Mouse (Mus musculus) macrophage (primary cell): Measurements from ENCODE around the gene Gpr83. TPM values are rescaled to one million over a fixed set of nuclear protein-coding genes. Genes with fewer than 3 reads are reported as not detected.

ENCODE experiments used
- H3K27ac ChIP-seq: fragments of 350-480 bp; formaldehyde crosslinking; 2 replicates; pipeline ENCODE4 v1.9.0; 2021
- H3K36me3 ChIP-seq: fragments of 350-480 bp; formaldehyde crosslinking; 2 replicates; pipeline ENCODE4 v1.9.0; 2021; ENCODE audit errors: inconsistent target
- H3K4me3 ChIP-seq: fragments of 350-480 bp; formaldehyde crosslinking; 2 replicates; pipeline ENCODE4 v1.9.0; 2021; ENCODE audit errors: inconsistent target
- H3K79me2 ChIP-seq: fragments of 350-480 bp; formaldehyde crosslinking; 2 replicates; pipeline ENCODE4 v1.9.0; 2021; ENCODE audit errors: inconsistent target
- WGBS: methylation state at CpG from one replicate; pipeline ENCODE4 v1.1.7; 2026; ENCODE audit warnings: inconsistent platforms; ENCODE audit not compliant: missing documents; 5-methylcytosine and 5-hydroxymethylcytosine counted together
- polyA plus RNA-seq: library from polyadenylated mRNA; stranded (reverse); fragments of 250-400 nt; gene quantifications from 3 replicates; pipeline ENCODE4 v1.2.4, GENCODE M21; 2018; ENCODE audit warnings: inconsistent platforms
- total RNA-seq, 78 experiments: library from RNA; depleted of rRNA; stranded (reverse); fragments of 250-400 nt; gene quantifications; 1 replicate in 9 of 78; 2 replicates in 24 of 78; 3 replicates in 43 of 78; 4 replicates in 2 of 78; pipeline ENCODE4 v1.2.4; 2018; ENCODE audit warnings: inconsistent platforms in 56 of 78

Gene Gpr83
- total RNA-seq (2018; cell fraction: chromatin; rRNA removed): under 1 TPM in 1 of 26 experiments, not detected in 25; 0.18 TPM
- total RNA-seq (2018; cell fraction: cytosol; rRNA removed): under 1 TPM in 8 of 26 experiments, not detected in 18; 0.04 to 0.13 (median 0.05) TPM
- total RNA-seq (2018; cell fraction: nucleus; rRNA removed): under 1 TPM in 6 of 26 experiments, not detected in 20; 0.10 to 0.34 (median 0.19) TPM
- 0.03 TPM in 1 of 3 replicates, not detected in the others for polyA plus RNA-seq

DNA sequence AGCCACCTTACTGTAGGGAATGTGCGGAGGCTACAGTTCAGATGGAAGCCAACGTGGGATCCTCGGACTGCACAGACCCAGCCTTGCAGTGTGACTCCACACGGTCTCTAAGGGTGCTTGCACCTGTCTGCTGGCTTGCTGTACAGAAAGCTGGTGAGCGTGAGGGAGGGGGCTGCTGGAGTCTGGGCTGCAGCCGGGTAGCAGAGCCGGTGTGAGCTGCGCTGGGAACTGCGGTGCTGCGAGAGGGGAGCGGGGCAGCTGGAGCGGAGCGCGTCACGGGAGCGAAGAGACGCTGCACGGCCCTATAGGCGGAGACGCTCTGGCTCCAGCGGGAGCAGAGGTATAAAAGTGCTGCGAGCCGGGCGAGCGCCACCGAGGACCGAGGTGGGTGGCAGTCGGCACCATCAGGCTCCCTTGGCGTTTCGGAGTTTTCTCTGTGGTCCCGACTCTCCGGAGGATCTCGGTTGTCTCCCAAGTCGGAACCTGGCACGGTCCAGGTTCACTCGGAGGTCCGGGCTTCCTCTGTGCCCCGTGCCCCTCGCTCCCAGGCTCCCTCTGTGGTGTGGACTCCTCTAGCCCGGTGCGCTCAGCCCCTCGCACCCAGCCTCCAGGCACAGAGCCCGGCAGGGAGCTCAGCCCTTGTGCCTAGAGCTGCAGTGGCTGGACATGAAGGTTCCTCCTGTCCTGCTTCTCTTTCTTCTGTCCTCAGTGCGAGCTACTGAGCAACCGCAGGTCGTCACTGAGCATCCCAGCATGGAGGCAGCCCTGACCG, at the start of gene Gpr83:
Gene Gpr83, plus strand, starts transcription at position 343 of the 772 bp plus-strand sequence.
- WGBS: 5% methylated on average over 47 of the region's 47 CpGs
- Histone ChIP-seq H3K36me3 (no peaks in the 10 kb centered on the region), H3K4me3 (no peak within 1 kb of the TSS), H3K79me2 (no peaks in the 10 kb centered on the region), H3K27ac (no peak within 1 kb of the TSS)

DNA sequence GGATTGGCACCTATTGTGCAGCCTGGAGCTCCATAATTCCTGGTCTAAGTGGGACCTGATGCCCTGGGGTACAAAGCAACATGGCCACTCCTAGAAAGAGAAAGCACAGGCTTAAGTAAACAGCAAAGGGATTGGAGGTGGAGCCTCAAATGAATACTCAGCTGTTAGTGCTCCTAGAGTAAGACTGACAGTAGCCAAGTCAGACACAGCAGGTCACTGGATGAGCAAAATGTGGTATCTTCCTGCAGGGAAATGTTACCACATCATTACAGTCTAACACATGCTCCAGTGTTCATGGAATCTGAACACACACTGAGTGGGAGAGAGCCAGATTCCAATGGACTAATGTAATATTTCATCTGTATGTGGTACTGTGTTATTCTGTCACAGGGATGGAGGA, 38.6 kb upstream of the Gpr83 start:
- no peaks in the 10 kb centered on the region for H3K79me2 ChIP-seq
- H3K4me3 ChIP-seq: no peak overlapping the region
- H3K36me3 ChIP-seq: peaks cover 58% of the 10 kb centered on the region
- no peak overlapping the region for H3K27ac ChIP-seq

DNA sequence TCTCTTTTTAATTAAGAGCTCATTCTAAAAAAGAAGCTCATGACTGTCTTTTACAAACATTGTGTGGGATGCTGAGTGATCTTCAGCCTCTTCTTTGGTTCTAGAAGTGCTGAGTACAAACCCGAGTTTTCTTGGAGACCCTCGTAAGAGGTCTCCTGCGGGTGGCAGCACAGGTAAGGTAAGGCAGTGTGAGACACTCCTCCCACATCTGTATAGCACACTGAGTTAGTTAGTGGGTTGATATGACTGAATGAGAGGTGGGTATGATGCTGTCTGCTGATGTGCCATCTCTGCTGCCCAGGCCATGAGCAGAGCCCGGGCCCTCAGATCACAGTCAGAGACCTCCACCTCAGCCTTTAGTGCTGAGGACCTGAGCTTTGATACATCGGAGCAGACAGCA, 35.2 kb upstream of the Gpr83 start:
- 96% methylated on average over 4 of the region's 5 CpGs for WGBS
- no peak overlapping the region for H3K27ac ChIP-seq
- H3K79me2 ChIP-seq: no peaks in the 10 kb centered on the region
- peaks cover 35% of the 10 kb centered on the region for H3K36me3 ChIP-seq
- no peak overlapping the region for H3K4me3 ChIP-seq

DNA sequence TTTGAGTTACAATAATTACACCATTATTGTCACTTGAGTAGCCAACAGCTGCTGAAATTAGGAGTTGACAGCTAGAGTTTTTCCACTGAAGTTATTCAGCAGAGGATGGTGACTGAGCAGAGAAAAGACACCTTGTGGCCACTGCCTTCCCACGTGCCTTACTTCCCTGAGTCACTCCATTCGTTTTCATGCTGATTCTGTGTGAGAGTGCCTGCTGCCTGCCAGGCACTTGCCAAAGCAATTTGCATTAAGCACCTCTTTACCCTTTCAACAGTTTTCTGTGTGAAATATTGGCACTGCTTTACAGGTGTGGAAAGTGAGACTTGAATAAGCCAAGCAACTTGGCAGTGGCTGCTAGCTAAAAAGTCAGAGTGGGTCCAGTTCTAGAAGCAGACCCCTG, 32.1 kb upstream of the Gpr83 start:
- H3K36me3 ChIP-seq: peaks cover 17% of the 10 kb centered on the region; the same call in 1 of the 2 replicates
- no peaks in the 10 kb centered on the region for H3K79me2 ChIP-seq
- H3K4me3 ChIP-seq: no peak overlapping the region
- 95% methylated on average over 2 of the region's 2 CpGs for WGBS
- H3K27ac ChIP-seq: no peak overlapping the region

DNA sequence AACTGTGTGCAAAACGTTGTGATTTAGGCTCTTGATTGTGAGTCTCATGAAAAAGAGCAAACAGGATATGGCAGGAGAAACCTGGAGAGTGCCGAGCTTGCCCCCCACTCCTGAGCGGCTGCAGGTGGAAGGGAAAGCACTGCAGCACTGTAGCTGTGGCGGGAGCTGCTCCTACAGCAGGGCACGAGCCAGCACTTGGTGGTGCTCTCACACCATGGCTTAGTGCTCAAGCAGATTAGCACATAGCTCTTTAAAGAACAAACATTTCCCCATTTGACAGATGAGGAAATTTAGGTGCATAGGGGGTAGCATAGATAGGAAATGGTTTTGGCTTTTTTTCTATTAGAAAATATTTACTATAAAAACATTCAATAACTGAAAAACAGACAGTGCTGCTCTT, 28.0 kb upstream of the Gpr83 start:
- 86% methylated on average over 5 of the region's 5 CpGs for WGBS
- peaks cover 6% of the 10 kb centered on the region; the same call in 1 of the 2 replicates for H3K36me3 ChIP-seq
- no peaks in the 10 kb centered on the region for H3K79me2 ChIP-seq
- H3K4me3 ChIP-seq: no peak overlapping the region
- H3K27ac ChIP-seq: no peak overlapping the region

DNA sequence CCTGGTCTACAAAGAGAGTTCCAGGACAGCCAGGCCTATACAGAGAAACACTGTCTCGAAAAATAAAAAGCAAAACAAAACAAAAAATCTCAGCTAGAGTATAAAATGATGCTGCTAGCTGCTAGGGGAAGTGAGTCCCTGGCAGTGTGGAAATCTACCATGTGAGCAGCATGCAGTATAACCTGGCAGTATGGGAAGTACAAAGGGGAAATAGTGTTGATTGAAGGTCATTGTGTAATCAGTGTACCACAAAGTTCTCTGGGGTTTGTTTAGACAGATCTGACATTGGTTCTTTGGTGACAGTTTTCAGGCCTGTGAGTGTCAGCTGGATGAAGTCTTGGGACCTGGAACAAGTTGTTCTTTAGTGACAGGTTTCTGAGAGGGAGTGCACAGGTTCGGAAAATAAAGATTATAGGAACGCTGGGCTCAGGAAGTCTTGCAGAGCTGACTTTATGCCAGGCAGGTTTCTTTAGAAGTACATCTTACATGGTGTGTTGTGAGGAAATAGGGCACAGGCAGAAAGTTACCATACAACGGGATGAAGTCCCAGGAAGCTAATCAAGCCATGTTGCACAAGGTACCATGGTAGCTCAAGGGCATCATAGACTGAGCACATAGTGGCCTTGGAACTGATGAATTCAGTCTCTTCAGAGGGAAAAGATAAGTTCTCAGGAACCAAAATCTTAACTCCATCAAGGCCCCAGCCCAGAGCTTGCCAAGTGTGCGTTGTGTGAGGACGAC, 24.5 kb upstream of the Gpr83 start:
- no peaks in the 10 kb centered on the region for H3K79me2 ChIP-seq
- no peak overlapping the region for H3K4me3 ChIP-seq
- H3K36me3 ChIP-seq: no peaks in the 10 kb centered on the region
- WGBS: 69% methylated on average over 6 of the region's 6 CpGs
- peak overlapping the region; percentile 44 for H3K27ac ChIP-seq

DNA sequence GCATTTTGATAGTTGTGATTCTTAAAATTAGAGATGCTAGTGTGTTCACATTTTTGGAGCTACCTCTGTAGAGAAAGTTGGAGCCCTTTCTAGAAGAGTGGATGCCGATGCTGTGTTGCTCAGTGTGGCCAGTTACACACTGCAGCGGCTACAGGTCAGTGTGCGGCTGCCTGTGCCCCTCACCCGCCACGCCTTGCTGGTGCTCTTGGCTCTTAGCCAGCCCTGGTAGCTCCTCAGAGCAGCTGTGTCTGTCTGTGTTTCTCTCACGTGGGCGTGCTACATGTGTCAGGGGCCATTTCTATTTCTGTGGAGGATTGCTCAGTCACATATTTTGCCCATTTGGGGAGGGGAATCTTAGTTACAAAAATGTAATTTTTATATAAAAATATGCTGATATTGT, 20.5 kb upstream of the Gpr83 start:
- no peaks in the 10 kb centered on the region for H3K79me2 ChIP-seq
- H3K36me3 ChIP-seq: no peaks in the 10 kb centered on the region
- WGBS: 90% methylated on average over 7 of the region's 7 CpGs

DNA sequence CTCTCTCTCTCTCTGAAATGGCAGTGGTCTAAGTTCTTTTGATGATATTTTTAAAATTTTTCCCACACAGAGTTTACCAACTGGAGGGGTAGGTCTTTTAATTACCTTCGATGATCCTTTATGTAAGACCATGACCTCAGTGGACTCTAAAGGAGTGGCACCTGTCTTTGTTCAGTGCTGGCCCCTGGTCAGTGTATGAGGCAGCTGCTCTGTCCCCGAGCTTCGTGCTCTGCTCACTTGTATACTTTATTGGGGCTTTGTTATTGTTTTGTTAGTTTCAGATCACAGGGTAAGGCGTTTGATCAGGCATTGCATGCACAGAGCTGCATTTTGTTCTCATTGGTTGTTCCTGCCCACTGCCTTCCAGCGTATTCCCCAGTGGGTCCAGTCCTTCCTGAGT, 20.0 kb upstream of the Gpr83 start:
- H3K79me2 ChIP-seq: no peaks in the 10 kb centered on the region
- no peaks in the 10 kb centered on the region for H3K36me3 ChIP-seq
- 88% methylated on average over 5 of the region's 5 CpGs for WGBS
- no peak overlapping the region for H3K27ac ChIP-seq
- H3K4me3 ChIP-seq: no peak overlapping the region

More for the DNA sequence above, 20.5 kb upstream of the Gpr83 start:
- H3K27ac ChIP-seq: no peak overlapping the region
- H3K4me3 ChIP-seq: no peak overlapping the region

DNA sequence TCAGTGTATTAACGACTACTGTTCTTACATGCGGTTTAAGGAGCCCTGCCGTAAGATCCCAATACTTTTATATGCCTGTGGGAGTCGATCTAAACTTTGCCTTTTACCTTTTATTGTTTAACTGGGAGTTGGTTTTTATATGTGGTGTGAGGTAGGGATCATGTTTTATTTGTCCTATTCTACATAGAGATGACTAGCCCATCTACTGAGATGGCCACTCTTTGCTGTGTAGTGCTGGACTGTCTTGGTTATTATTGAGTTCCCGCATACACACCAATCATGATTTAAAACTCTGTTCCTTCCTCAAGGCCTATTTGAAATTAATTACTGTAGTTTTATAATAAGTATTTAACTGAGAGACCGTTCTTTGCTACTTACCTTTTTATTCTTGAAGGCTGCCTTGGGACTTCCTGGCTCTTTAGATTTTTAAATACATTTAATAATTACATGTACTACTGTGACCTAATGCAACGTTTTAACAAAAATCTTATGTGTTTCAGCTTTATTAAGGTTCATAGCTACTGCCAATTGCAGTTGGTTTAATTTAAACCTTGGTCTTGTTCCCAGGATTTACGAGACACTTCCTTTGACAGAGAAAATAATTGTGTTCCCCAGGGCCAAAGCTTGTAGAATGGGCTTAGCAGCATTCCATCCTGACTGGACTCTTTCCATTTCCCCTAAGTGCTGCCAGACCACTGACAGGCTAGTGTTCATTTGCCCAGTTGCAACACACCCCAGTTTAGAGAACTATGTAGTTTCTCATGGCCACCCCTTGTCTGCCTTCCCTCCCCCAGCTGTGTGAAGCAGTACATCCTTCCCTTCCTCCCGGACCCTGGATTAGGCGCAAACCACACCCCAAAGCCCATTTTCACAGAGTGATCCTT, 17.9 kb upstream of the Gpr83 start:
- WGBS: 70% methylated on average over 10 of the region's 10 CpGs
- Histone ChIP-seq H3K36me3 (no peaks in the 10 kb centered on the region), H3K79me2 (no peaks in the 10 kb centered on the region), H3K27ac (no peak overlapping the region), H3K4me3 (no peak overlapping the region)

DNA sequence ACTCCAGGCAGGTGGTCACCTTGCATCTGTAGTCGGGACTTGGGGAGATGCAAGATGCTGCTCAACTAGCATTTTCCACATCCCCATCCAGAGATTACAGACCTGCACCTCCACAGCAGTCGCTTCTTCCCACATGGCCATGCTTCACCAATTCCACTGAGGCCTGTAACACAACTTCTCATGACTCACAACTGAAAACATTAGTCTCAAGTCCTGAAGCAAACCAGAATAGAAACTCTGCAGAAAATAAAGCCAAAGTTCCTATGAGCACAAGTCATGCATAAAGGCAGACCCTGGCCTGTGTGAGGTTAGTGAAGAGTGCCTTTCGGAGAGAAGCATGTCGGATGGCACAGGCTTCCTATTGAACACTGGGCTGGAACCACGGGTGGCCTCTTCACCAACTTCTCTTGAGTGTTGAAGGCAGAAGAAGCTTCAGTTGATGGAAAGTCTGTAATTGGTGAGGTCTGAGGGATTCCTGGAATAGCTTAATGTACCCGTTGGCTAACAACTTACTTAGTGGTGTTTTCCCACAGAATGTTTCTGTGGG, 16.6 kb upstream of the Gpr83 start:
- no peak overlapping the region for H3K27ac ChIP-seq
- no peaks in the 10 kb centered on the region for H3K79me2 ChIP-seq
- 100% methylated on average over 6 of the region's 6 CpGs for WGBS
- no peaks in the 10 kb centered on the region for H3K36me3 ChIP-seq
- no peak overlapping the region for H3K4me3 ChIP-seq

DNA sequence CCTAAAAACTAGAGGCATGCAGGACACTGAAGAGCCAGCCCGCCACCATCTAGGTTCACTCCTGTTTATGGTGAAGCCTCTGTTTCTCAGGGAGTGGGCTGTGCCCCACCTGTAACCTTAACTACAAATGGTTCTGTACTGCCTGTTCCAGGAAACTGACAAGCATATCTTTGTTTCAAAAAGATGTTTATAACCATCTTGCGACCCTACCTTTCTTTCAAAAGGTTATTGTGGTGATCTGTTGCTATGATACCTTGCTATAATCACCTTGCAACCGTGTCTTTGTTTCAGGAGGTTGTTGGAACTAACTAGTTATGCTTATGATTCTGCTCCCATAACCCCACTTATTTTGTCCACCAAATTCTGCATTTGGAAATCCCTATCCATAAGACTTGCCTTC, 16.1 kb upstream of the Gpr83 start:
- 100% methylated on average over 3 of the region's 3 CpGs for WGBS
- Histone ChIP-seq H3K79me2 (no peaks in the 10 kb centered on the region), H3K4me3 (no peak overlapping the region), H3K27ac (no peak overlapping the region), H3K36me3 (no peaks in the 10 kb centered on the region)

DNA sequence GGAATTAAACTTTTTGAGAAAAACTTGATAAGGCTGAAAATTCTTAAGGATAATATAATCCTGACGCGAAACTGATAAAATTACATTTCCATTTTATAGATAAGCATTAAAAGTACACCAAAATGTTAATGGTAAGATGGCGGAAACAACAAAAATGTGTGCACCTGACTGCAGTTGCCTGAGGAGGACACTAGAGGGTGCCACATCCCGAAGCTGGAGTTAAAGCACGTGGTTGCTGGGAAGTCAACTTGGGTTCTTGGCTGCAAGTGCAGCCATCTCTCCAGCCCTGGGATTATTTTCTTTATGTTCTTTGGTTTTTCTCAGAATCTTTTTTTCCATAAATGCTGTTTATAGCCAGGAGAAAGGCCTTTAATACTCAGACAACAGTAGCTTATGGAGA, 13.6 kb upstream of the Gpr83 start:
- H3K36me3 ChIP-seq: no peaks in the 10 kb centered on the region
- H3K4me3 ChIP-seq: no peak overlapping the region
- no peak overlapping the region for H3K27ac ChIP-seq
- 68% methylated on average over 5 of the region's 5 CpGs for WGBS
- no peaks in the 10 kb centered on the region for H3K79me2 ChIP-seq

DNA sequence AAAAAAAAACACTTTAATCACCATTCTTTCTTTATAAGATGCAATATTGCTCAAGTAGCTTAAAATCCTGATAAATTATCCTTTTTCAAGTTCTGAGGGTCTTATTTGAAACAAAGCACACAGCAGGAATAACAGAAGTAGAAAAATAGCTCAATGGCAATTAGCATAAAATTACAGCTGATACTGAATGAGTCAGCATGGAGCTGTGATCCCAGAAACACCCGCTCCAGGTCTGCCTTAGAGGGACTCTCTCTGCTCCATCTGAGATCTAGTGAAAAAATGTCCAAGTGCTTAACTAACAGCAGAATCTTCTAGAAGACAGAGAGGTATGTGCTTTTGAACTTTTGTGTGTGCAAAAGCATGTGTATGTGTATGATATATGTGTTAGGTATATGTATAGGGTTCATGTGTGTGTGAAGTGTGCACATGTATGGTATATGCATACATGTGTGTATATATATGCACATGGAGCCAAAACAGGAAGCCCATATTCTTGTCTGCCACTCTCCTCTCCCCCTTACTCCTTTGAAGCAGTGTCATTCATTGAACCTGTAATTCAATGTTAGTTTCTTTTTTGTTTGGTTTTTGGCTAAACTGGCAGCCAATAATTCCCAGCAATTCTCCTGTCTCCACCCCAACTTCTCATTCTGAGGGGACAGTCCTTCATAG, 11.6 kb upstream of the Gpr83 start:
- Histone ChIP-seq H3K36me3 (no peaks in the 10 kb centered on the region), H3K27ac (no peak overlapping the region), H3K4me3 (no peak overlapping the region), H3K79me2 (no peaks in the 10 kb centered on the region)
- 65% methylated on average over 1 of the region's 1 CpGs for WGBS

DNA sequence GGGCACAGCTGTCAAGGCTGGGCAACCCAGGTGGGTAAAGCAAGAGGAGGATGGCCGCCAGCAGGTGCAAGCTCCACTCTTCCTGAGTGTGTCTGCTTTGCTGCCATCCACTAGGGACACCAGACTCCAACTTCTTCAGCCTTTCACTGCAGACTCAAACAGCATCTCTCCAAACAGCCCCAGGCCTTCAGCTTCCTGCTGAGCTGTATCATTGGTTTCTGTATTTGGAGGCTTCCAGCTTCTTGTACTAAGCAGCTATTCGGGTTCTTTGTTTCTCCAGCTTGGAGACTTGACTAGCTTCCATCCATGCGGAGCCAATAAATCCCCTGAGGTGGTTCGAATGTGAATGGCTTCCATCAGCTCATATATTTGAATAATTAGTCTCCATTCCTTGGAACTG, 5.4 kb upstream of the Gpr83 start:
- no peak overlapping the region for H3K27ac ChIP-seq
- H3K4me3 ChIP-seq: no peak overlapping the region
- H3K79me2 ChIP-seq: no peaks in the 10 kb centered on the region
- WGBS: 91% methylated on average over 4 of the region's 4 CpGs
- no peaks in the 10 kb centered on the region for H3K36me3 ChIP-seq
